Mouse (Mus musculus) retina, embryonic 14.5 days (tissue): ENCODE results near the gene Tfdp1.

Experiments
- DNase-seq: peaks from one replicate; pipeline ENCODE4 v3.0.0-alpha.2; 2015; ENCODE audit warnings: low spot score

Tfdp1 gene

DNA sequence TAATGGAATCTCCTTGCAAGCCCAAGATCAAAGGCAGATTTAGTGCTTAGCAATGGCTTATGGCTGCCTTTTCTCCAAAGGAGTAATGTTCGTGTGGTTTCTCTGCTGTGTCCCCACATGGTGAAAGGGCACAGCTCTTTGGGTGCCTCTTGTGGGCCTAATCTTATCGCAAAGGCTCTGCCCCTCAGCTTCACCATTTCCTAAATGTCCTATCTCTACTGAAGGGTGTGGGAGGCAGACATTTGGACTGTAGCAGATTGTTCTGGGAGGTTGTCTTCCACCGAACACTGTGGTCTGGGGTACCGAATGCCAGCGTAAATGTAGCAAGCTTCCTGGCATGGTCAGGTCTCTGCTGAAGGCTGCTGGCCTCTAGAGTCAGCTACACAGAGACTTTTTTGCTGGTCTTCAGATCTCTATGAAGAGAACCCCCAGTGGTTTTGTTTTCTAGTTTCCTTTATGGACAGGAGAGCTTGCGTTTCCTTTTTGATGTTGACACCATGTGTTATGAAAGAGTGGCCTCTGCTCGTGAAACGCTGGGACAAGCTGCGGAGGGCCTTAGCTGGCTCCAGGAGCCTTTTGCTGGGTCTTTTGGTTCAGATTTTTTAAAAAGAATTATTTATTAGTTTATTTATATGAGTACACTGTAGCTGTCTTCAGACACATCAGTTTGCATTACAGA, 14.7 kb downstream of the Tfdp1 start:
- DNase-seq: no peak

DNA sequence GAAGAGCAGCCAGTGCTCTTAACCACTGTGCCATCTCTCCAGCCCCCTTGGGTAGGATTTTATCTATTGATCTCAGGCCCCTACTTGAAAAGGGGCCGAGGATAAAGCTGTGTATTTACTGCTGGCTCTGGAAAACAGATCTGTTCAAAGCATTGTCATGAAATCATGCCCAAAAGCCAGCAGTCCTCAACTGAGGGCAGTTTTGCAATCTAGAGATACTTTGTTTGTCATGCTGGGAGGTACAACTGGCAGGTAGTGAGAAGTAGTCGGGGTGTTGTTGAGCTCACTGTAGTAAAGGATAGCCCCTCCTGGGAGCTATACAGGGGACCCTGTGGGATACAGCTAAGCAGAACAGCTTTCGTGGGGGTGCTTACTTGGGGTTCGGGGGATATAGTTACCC, 15.3 kb downstream of the Tfdp1 start:
- no peak for DNase-seq

DNA sequence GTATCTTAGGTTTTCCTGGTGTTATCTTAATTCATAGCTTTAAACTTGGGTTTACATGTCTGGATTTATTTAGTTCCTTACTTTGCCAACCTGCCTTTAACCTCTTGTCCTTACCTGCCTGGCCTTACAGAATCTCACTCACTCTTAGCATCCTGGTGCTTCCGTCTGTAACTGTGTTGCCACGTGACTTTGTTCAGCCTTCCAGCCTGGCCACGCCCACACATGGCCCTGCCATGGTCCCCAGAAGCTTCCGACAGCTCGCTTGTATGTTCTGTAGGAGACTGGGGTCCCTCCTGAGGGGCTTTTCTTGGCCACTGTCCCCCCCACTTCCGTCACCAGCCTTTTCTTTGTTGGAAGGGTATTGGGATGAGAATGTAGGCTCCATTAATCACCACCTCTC, 17.7 kb downstream of the Tfdp1 start:
- DNase-seq: no peak

DNA sequence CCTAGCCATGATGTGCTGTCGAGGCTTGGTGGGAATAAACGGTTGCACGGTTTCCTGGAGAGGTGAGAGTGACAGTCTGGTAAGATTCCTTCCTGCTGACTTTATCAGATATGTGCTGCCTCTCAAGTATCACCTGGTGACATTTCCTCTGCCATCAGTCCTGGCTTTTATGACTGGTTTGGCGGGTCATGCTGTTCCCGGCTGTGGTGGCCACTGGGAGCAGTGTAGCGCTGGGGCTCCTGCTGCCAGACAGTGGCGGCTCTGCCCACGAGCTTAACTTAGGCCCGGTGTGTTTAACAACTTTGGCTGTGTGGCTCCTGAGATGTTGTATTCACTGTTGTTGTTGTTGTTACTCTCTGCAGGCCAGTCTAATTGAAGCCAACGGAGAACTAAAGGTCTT, 18.1 kb downstream of the Tfdp1 start:
- no peak for DNase-seq

DNA sequence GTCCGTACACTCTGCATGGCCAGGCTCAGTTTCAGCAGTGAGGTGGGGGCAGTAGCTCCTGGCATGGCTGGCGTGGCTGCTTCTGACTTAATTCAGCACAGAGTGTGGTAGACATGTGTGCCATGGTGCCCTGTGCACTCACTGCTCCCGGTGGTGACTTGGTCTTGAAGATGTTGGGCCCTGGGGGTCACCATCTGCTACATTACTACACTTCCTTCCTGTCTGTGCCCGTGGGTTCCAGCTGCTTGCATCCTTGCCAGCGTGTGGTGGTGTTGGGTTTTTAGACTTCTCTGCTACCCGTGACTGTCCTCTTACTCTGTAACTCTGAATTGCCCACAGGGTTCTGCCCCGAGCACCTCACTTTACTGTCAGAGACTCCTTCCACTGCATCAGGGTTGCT, 21.7 kb downstream of the Tfdp1 start:
- no peak for DNase-seq

DNA sequence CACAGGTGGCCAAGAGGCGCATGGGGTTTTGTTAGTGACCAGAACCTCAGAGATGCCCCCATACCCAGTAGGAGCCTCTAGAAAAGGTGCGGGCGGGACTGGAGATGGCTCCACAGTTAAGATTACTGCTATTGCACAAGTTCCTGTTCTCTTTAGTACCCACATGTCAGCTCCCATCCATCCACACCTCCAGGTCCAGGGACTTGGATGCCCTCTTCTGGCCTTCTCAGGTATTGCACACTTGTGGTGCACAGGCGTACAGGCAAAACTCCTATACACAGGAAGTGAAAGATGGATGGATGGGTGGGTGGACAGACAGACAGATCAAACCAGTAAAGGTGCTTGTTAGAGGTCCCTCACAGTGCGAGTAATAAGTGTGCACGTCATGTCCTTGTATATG, 23.3 kb downstream of the Tfdp1 start:
- DNase-seq: no peak

DNA sequence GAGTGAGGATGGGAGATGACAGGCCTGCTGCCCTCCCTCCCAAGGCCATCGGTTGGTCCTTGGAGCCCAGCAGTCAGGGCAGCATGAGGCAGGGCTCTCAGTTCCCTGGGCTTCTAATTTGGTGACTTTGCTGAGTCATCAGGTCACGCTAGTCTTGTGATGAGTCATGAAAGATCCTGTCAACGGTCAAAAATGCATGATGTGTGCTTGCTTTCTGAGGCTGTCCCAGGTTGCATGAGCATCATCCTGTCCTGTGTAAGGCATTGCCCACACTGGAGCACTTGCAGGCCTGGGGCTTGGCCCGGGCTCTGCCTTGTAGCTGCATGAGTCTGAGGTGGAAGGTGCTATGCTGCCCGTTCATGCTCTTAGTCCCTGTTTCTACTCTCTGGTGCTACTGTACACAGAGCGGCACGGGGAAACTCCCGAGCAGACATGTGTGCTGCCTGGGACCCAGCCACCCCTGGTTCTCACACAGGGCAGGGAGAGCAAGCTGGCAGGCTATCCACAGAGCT, 34.7 kb downstream of the Tfdp1 start:
- DNase-seq: no peak

DNA sequence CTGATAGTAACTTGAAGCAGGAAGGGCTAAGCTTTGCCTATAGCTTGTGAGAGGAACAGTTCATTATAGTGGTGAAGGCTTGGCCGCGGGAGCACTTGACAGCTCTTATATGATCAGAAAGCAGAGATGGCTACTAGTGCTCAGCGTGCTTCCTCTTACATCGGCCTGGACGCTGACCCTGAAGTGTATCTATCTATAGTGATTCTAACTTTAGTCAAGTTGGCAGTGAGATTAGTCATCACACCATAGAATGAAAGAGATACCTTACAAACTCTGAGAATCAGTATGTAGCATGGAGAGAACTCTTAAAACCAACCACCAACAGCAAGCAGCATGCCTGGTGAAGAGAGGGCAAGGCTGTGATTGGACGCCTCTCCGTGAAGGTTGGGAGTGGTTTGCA, 43.1 kb downstream of the Tfdp1 start:
- no peak for DNase-seq

DNA sequence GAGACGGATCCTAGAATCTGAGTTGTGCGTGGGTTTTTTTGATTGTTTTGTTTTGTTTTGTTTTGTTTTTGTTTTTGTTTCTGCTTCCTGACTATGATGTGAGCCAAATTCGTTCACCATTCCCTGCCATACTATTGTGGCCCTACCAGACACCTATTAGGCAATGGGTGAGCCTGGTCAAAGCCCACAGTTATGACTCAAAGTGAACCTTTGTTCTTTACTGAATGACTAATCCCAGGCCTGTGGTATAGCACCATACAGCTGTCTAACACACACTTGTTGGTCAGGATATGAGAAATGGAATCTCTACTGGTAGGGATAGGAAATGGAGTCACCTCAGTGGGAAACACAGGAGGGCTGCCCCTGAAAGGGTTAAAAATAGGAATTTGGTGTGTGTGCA, 44.0 kb downstream of the Tfdp1 start:
- DNase-seq: no peak

DNA sequence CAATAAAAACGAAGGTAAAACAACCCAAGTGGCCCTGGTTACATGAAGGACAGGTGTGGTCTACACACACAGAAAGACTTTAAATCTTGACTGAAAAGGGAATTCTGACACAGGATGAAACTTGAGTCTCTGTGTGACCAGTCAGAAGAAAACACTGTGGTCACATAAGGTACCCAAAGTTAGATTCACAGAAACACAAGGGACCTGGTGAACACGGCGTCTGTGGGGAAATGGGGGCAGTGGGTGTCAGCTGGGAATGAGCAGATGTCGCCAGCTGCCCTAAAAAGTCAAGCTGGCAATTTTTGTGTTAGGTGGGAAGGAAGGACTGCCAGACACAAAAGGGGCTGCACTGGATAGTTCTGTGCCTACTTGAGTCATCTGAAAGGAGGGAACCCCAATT, 44.4 kb downstream of the Tfdp1 start:
- no peak for DNase-seq

DNA sequence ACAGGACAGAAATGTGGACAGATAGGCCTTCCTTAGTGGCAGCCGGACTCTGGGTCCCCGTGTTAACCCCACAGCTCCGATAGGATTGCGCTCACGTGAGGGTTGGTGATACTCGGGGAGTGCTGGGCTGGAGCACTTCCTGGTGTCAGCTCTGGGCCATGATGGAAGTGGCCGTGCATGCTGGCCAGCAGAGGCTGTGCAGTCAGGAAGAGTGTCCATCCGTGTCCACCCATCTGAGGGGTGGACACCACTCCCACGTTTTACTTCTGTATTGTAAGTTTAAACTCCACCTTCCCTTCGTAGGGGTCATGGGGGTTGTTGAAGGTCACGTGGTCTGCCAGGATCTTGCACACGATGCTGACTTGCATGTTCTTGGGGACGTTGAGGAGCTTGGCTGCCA, 47.8 kb downstream of the Tfdp1 start:
- DNase-seq: no peak

DNA sequence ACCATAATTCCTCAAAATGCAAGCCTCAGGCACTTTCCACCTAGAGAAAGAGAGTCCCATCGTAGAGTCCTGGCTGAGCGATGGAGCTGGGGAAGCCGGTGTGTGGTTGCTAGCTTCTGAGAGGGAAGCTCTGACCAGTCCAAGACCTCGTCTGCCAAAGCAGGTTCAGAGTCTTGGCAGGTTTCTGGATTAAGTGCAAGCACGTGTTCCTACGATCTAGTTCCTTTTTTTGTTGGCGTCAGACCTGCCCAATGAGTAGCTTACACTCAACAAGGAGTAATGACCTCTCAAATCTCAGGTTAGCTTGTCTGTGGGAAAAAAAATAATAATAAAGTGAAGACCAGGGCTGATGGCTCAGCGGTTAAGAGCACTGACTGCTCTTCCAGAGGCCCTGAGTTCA, 49.2 kb downstream of the Tfdp1 start:
- DNase-seq: no peak

DNA sequence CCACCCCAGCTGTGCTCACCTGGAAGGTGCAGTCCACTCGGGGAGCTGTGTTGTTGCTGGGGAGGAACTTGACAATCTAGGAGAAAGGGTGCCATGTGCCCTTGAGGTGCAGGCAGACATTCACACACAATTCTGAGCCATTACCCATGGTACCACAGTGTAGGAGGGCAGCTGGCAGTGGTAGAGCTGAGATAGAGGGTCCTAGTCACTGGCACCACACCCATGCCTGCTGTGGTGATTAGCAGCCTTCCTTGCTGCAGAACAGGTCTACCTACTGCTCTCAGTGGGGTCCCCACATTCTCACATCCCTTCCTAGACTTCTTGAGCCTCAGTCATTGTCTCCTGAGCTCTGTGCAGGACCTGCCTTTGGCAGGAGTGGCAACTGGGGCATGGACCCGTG, 50.2 kb downstream of the Tfdp1 start:
- DNase-seq: no peak

DNA sequence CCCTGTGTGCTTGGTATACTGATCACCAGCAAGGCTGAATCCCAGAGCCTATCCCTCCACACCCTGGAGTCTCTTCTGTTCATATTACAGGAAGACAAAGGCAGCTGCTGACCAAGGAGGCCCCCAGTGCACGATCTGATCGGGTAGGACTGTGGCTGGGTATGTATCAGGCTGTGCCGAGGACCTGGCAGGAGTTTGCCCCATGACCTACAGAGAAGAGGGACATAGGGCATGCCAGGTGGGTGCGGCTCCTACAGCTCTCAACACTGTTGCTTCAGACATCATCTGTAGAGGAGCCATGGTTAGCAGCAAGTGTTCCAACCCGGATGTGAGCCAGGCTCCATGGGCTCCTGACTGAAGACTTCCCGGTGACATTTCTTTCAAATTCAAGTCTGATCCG, 55.3 kb downstream of the Tfdp1 start:
- no peak for DNase-seq

DNA sequence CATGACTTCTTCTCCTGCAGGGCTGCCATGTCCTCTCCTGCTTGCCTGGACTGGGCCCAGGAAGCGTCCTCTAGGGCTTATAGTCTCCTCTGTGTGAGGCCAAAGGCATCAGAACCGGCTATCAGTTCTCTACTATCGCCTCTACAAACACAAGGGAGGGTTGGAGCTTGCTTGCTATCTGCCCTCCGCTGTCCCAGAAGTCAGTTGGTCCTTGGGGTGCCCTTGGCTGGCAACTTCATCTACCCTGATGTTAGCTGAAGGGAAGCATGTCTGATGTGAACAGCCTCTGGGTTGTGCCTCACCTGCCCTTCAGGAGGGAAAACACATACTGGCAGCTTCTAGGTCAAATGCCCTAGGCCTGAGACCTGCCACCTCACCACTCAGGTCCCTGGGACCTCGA, 58.2 kb downstream of the Tfdp1 start, which contains the start of gene Atp4b:
Atp4b (minus strand) TSS at position 101 of the 400 bp plus-strand sequence.
- no peak for DNase-seq

DNA sequence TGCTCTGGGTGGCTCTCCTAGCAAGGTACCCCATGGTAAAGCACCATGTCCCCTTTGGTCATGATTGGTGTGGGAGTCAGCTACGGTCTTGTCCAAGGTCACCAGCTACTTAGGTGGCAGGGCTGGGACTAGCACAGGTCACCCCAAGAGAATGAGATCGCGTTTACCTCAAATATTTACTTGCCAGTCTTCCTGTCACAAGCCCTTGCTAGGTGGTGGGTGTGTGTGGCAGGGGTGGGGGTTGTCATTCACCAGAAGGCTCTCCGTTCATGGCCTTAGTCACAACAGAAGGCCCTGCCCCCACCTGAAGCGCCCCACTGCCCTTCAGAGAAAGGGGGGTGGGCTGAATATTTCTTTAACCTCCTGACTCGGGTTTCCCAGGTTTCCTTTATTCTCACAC, 65.0 kb downstream of the Tfdp1 start:
- DNase-seq: no peak

DNA sequence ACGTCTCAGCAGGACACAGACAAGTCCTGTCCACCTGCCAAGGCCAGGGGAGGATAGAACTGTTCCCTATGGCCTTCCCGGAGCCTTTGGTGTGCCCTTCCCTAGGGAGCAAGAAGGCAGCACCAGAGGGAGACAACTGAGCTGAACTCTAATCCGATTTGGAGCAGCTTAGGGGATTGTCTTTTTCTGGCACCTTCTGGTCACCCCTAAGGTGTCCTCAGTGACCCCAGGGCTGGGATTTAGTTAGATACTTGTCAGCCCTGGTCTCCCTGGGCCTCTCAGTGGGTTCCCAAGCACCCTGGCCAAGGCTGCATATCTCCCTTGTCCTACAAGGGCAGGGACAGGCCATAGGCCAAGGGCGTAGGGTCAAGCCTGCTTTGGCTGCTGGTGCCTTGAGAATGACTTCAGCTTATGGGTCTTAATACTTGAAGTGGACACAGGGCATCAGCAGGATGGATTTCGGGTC, 66.1 kb downstream of the Tfdp1 start, which contains the start of gene Grk1:
Grk1 (plus strand) TSS at position 416 of the 466 bp plus-strand sequence.
- peak; percentile 29 for DNase-seq

DNA sequence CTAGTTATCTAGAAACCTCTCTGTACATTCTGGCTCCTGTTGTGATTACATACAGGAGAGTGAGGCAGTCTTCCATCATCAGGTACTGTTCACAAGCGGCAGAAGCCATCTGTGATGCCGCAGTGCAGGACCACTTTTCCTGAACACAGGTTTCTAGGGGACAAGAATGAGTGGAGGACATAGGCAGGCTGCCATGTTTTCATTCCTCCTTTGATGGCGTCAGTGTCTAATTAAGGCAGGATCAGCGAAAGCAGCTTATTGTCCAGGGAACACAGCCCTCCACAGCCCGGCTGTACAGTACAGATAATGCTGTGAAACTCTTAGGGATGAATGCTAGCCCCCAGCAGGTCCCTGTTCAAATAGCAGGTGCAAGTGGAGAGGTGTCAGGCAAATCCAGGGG, 67.5 kb downstream of the Tfdp1 start:
- DNase-seq: peak; percentile 16

DNA sequence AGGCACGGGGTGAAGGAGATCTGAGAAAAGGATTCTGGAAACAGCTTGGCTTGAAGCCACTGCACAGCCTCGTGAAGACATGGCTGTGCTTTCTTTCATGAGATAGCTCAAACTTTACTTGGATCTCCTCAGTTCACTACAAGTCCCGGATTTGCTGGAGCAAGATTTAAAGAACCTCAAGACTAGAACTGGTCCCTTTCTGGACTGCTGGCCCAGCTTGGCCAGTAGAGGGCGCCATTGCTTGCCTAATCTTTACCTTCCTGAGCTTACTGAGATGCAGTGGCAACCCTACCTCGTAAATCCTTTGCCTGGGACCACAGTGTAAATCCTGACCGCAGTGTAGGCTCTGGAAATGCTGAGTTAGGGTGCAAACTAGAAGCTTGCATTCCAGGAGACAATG, 73.0 kb downstream of the Tfdp1 start:
- DNase-seq: peak; percentile 86

DNA sequence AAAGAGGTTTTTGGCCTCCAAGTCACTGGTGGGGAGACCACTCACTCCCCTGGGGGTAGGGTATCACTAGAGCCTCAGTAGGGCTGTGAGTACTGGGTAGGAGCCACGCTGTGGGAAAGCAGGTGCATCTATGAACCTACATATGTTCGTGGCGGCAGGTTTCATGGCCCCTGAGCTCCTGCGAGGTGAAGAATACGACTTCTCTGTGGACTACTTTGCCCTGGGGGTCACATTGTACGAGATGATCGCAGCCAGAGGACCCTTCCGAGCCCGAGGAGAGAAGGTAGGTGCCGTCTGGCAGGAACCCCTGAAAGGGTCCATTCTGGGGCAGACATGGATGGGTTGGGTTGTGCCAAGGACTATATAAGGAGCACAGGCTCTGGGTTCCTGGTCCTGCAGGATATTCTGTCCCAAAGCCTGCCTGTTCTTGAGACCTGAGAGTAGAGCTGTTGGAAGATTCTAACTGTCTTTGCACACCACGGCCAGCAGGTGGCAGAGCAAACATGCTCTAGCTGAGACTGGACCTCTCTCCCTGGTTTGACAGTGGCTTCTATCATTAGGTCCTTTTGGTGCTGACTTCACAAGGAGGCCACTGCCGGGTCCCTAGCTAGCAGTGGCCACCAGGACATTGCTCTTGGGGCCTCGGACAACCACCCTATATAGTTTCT, 74.5 kb downstream of the Tfdp1 start:
- peak; percentile 77 for DNase-seq

DNA sequence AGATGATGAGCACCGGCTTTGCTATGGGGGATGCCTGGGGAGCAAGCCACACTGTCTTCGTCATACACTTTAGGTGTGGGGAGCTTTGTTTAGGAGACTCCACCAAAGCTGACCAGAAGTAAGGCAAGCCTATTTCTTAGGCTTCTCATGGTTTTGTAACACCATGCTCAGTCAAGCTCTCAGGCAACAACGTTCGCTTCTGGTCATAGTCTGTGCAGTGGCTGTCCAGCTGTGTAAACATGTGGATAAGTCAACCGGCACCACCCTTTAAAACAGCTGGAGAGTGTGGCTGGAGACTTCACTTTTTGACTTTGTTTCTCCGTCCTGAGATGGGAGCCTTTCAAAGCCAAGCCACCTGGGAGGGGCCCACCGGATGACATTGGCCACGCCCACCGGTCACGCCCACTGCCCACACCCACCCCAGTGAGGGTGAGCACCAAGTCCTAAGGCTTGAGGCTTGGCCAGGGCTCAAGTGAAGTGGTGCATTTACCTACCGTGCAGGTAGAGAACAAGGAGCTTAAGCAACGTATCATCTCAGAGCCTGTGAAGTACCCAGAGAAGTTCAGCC, 75.4 kb downstream of the Tfdp1 start:
- no peak for DNase-seq

DNA sequence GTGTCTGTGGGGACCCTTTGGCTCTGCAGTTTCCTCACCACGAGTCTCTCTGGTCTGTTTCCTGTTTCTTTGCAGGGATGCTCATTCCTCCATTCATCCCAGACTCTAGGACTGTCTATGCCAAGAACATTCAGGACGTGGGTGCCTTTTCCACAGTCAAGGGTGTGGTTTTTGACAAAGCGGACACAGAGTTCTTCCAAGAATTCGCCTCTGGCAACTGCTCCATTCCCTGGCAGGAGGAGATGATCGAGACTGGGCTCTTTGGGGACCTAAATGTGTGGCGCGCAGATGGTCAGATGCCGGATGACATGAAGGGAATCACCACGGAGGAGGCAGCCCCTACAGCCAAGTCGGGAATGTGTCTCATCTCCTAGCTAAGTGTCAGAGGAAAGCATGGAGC, 77.3 kb downstream of the Tfdp1 start:
- no peak for DNase-seq

DNA sequence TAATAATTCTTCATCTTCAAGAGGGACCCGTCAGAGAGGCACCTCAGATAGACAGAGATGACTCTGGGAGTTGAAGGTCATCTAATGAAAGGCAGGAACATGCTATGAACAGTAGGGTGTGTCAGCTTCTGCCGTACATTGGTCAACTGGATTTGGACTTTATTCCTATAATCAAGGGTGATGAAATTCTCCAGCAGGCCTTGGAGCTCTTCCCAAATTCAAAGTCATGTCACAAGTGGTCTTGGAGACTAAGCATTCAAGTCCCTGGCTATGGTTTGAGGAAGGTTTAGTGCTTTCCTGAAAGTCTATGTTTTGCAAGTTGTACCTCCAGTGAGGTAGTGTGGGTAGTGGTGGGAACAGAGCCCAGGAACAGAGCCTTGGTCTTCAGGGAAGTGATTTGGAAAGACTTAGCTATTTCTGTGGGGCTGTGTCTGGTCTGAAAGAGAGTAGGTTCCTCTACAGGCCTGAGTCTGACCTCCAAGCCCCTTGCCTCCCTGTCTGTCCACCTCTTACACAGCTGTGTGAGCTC, 80.6 kb downstream of the Tfdp1 start:
- no peak for DNase-seq
